9 mouse cellular contexts compared by ENCODE assay signal in genomic region chr4:133931349-133931748, GRCm38 (mm10). TPM values are rescaled to one million over a fixed set of nuclear protein-coding genes. Genes with fewer than 3 reads are reported as not detected.
A peak's percentile ranks its signal among the peaks of the same experiment; 100 is the strongest.
DNase-seq lines count a peak whose midpoint lies in the region; ATAC-seq and TF ChIP-seq lines count a peak whose summit lies in the region.
"Had no signal": no experiment of that assay in that cellular context is flagged by ENCODE, and none has a peak within 500 bp of the region (broad histone marks: within the 10 kb centered on the region; RNA-seq: fewer than 3 reads in every experiment).

No protein-coding gene starts in this region.

- H3K4me3 ChIP-seq in G1E (ENCODE audit: low read depth, low read length), result no peak overlapping the region
- no peak overlapping the region for H3K4me3 ChIP-seq in limb, embryonic 10.5 days
- H3K4me3 ChIP-seq: neural tube, embryonic 12.5 days had no signal

- no peak for ATAC-seq in G1E (ENCODE audit: extremely low read depth, insufficient number of reproducible peaks, low FRiP score, poor library complexity, severe bottlenecking)

- H3K36me3 ChIP-seq in G1E (replicated peaks), result no peaks in the 10 kb centered on the region
- no peaks in the 10 kb centered on the region for H3K36me3 ChIP-seq in limb, embryonic 10.5 days
- H3K36me3 ChIP-seq: neural tube, embryonic 12.5 days had no signal

- H3K4me1 ChIP-seq in G1E (ENCODE audit: insufficient read depth, low read depth, low read length), result peaks cover 11% of the 10 kb centered on the region
- peaks cover 12% of the 10 kb centered on the region for H3K4me1 ChIP-seq in limb, embryonic 10.5 days
- H3K4me1 ChIP-seq: neural tube, embryonic 12.5 days had no signal

- 15% methylated on average over 10 of the region's 10 CpGs for WGBS in limb, embryonic 10.5 days

- H3K27me3 ChIP-seq in G1E (ENCODE audit: insufficient read depth, low read length), result peaks cover 19% of the 10 kb centered on the region
- H3K27me3 ChIP-seq in limb, embryonic 10.5 days (ENCODE audit: low read depth, poor library complexity, severe bottlenecking), result no peaks in the 10 kb centered on the region
- H3K27me3 ChIP-seq: neural tube, embryonic 12.5 days had no signal

- peak; percentile 18 for DNase-seq in heart, postnatal 4 days
- DNase-seq in heart, adult 9 months (ENCODE audit: low spot score in 2 of 2), result no peak
- DNase-seq in 3T3-L1 (ENCODE audit: low read depth, low spot score) (peak; percentile 70), G1E (ENCODE audit: low spot score) (peak; percentile 19)
- DNase-seq in limb, embryonic 10.5 days (ENCODE audit: low spot score), result peak; percentile 47
- DNase-seq in right cerebral cortex, adult 2 months (ENCODE audit: low spot score in 2 of 2), result no peak
- DNase-seq in ovary, postnatal 10 days (ENCODE audit: low spot score), result no peak
- DNase-seq in spleen, adult 12 weeks (ENCODE audit: low spot score), result no peak

- H3K27ac ChIP-seq in limb, embryonic 10.5 days, result no peak overlapping the region
- H3K27ac ChIP-seq: neural tube, embryonic 12.5 days had no signal

- no peaks in the 10 kb centered on the region for H3K9me3 ChIP-seq in G1E (replicated peaks)
- H3K9me3 ChIP-seq in limb, embryonic 10.5 days (replicated peaks), result no peaks in the 10 kb centered on the region
- H3K9me3 ChIP-seq: neural tube, embryonic 12.5 days had no signal

- TF ChIP-seq CTCF in G1E (IDR thresholded peaks at IDR 0.05; ENCODE audit: low read depth, low read length), result peak; percentile 46; the same call in 1 of the 2 replicates

RNA-seq across cellular contexts. Expression of gene Hmgn2, which starts 37.1 kb away (rescaled TPM):
- 100 to 1,000 TPM; 484 to 489 TPM for total RNA-seq in heart, postnatal 4 days (2021)
- total RNA-seq in G1E (2014; fragmentation: Nextera tagmentation) (313 and 359 TPM in 2 replicates), G1E (2017) (127 and 148 TPM in 2 replicates)
- 595 and 658 TPM in 2 replicates for polyA plus RNA-seq in G1E (2012)
- 2,670 and 2,950 TPM in 2 replicates for polyA plus RNA-seq in limb, embryonic 10.5 days (2016; fragmentation: Nextera tagmentation; extraction: Ambion mirVana)

RNA-seq across cellular contexts. Expression of gene Rps6ka1, which starts 43.8 kb away (rescaled TPM):
- 10 to 100 TPM in 1 of 2 experiments, 1 to 10 TPM in 1; 9.1 to 10.7 TPM for total RNA-seq in heart, postnatal 4 days (2021)
- total RNA-seq in G1E (2014; fragmentation: Nextera tagmentation) (27.3 and 29.6 TPM in 2 replicates), G1E (2017) (29.7 and 35.9 TPM in 2 replicates)
- 22.3 and 27.4 TPM in 2 replicates for polyA plus RNA-seq in G1E (2012)
- 52.1 and 53.3 TPM in 2 replicates for polyA plus RNA-seq in limb, embryonic 10.5 days (2016; fragmentation: Nextera tagmentation; extraction: Ambion mirVana)

Comparison
In these comparisons a context has a peak if more than half of its experiments do, and no peak if none do; other contexts are left out.
1. DNase-seq: peak in heart, postnatal 4 days (single experiment), 3T3-L1 (single experiment), G1E (single experiment) and limb, embryonic 10.5 days (single experiment); none in heart, adult 9 months (0 of 2), right cerebral cortex, adult 2 months (0 of 2), ovary, postnatal 10 days (single experiment) and spleen, adult 12 weeks (single experiment).